Mouse (Mus musculus) E14TG2a.4 (cell line): ENCODE measurements around the gene Shc2.

ENCODE experiments used
- CTCF ChIP-seq: conservative IDR thresholded peaks from 2 replicates; pipeline ENCODE4 v1.5.1; 2014; ENCODE audit warnings: low read length
- NANOG ChIP-seq: IDR thresholded peaks from 2 replicates; pipeline ENCODE4 v1.6.1; 2014; ENCODE audit warnings: borderline replicate concordance, low read length, mixed read lengths
- POU5F1 ChIP-seq: IDR thresholded peaks from 2 replicates; pipeline ENCODE4 v1.6.1; 2014; ENCODE audit warnings: low read length, borderline replicate concordance

- TF ChIP-seq CTCF, result no peak
- TF ChIP-seq POU5F1, result no peak
- no peak for TF ChIP-seq NANOG
Measured at GRCm38 (mm10) chr10:79587061-79587751, 50.5 kb downstream of the Shc2 start, which contains the start of gene Theg.
